Mouse (Mus musculus): ENCODE results near the gene Tpsb2.

The Tpsb2 gene

DNA sequence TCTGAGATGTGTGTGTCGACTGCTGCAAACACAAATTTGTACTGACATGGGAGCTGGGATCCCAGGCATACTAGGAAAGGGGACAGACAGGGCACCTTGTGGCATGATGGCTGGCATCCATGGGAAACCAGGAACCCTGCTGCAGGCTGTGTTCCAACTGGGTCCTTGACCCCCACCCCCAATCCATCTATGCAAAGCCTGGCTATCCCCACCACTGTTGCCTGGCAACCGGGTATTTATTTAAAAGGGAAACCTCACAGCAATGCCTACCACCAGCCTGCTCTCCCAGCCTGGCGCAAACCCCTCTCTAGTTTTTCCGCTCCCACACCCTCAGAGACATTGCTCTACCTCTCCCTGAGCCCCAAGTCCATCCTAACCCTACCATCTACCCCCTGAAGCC is 41.2 kb downstream of the Tpsb2 start:
- no peak for DNase-seq (ENCODE audit: low spot score)

DNA sequence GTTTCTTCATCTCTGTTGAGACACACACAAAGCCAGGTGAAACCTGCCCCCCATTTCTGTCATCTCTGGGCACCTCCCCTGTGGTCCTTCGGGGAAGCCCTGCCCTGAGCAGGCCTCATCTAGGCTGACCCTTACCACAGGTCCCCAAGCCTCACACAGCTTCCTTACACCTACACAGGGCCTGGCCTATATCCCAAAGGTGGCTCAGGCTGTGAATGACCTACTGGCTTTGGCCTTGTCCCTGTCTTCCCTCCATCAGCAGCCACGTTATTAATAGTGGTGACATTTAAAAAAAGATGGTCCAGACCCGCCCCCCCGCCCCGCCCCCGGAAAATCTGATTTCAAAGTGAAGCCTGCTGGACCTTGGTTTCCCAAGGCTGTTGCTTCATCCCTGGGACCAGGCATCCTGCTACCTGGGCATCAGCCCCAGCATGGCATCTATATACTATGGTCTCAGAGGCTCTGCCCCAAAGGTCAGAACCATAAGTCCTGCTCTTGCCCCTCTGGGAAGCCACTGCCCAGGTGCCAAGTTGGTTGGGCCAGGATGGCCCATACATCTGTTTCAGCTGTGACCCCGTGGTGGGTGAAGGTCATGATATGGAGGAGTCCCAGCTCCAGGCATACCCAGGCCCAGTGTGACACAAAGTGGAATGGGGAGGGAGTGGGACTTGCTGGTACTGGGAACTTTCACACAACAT is 42.3 kb downstream of the Tpsb2 start:
- DNase-seq (ENCODE audit: low spot score), result no peak

DNA sequence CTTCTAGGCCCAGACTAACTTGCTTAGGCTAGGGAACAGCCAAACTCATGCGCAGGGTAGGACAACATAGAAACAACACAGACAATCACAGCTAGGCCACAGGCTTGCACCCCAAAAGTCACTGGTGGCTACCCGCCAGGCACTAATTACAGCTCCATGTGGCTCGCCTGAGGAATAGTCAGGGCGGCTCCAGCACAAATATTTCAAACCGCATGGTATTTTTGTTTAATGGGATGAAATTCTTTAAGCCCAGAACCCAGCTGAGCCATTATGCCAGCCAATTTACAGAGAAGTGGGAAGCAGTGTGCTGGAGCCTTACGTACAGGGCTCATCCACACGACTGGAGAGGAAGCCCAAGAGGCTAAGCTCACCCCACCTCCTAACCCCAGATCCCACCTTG is 43.5 kb downstream of the Tpsb2 start:
- DNase-seq (ENCODE audit: low spot score), result no peak

DNA sequence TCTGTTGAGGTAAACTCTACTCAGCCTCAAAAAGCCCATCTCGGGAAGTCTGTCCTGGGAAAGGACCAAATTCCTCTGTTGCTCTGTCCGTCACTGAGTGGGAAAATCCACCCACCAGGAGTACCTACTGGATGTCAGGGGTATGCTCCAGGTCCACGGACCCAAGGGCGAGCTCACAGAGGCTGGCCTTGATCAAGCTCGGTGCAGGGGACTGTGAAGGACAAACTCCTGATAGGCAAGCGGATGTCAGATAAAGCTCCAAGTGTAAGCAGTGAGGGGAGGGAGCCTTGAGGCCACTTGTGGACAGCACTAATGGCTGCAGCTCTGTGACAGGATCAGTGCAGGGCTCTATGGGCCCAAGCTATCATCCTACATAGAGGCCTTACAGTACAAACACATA is 44.1 kb downstream of the Tpsb2 start:
- no peak for DNase-seq (ENCODE audit: low spot score)

DNA sequence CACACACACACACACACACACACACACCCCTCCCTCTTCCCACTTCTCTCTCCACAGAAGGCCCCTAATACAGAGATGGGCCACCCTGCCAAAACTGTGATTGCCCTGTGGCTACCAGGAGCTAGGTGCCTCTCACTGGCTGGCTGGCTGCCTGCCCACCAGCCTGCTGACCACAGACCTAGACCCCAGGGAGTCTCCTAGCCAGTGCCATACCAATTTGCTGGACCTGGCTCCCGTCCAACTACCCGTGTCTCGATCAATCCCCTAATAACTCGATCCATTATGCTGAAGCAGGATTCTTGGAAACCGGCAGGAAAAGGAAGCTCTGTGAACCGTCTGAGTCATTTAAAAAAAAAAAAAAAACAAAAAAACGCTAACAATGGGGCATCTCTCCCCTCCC is 44.7 kb downstream of the Tpsb2 start:
- DNase-seq (ENCODE audit: low spot score), result no peak

DNA sequence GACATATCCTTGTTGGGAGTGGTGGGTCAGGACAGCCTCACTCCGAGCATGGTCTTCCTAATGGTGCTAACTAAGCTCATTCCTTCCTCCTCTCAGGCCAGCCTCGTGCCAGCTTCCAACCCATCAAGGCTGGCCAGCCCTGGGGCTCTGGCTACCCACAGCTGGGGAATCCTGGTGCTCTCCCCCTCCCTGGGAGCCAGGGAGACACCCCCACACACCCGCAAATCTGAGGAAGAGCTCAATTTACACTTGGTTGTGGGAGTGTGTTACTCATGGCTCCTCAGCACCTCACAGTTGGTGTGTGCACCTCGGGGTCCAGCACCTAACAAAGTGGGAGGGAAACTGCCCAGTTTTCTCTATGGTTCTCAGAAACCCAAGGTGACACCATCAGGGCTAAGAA is 45.1 kb downstream of the Tpsb2 start:
- DNase-seq (ENCODE audit: low spot score), result no peak

DNA sequence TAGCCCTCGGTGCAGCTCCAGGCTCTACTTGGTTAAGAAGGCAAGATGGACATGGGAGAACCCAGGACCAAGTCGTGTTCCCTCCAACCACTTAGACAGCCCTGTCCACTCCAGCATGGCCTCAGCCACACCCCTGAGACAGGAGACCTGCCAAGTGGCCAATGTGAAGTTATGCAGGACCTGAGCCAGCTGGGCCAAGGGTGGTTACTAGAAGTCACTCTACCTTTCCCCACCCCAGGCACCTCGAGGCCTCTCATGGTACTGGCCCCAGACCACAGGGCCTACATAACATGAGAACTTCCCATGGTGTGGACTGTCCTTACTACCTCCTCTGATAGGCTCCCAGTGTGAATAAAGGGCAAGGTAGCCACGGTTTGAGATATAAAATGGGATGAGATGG is 48.1 kb downstream of the Tpsb2 start:
- no peak for DNase-seq (ENCODE audit: low spot score)

DNA sequence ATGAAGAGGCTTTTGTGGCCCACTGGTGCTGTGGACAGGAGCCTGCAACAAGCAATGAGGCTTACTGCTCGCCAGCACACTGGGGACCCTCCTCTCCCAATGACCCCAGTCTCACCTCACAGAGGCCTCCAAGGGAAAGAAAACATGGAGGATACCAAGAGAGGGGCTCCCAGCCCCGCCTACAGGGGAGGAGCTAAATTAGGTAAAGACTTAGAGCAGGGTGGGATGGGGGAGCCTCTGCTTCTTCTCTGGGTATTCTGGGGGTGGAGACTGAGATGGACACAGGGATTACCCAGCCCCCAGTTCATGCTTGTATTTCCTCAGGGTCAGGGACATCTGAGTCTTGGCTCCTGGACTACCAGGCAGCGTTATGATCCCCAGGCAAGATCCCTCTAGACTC is 48.8 kb downstream of the Tpsb2 start:
- DNase-seq (ENCODE audit: low spot score), result no peak

DNA sequence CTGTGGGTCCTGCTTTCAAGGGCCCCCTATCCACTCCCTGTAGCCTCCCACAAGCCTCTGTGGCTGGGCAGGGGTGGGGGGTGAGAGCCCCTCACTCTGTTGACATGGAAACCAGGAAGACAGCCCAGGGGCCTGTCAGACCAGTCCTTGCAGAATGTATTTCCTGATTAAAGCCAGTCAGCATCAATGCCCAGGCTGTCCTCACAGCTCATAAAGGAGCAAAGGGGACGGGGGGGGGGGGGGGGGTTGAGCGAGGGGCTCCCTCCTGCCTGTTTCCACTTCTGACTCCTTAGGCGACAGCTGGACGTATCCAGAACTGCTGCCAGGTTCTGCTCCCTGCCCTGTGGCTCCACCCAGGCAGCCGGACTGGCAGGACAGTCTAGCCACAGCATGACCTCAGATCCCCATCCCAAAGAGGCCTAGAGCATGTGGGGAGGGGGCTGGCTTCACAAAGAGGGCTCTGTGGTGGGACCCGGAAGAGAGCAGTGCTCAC is 49.4 kb downstream of the Tpsb2 start:
- DNase-seq (ENCODE audit: low spot score), result no peak

DNA sequence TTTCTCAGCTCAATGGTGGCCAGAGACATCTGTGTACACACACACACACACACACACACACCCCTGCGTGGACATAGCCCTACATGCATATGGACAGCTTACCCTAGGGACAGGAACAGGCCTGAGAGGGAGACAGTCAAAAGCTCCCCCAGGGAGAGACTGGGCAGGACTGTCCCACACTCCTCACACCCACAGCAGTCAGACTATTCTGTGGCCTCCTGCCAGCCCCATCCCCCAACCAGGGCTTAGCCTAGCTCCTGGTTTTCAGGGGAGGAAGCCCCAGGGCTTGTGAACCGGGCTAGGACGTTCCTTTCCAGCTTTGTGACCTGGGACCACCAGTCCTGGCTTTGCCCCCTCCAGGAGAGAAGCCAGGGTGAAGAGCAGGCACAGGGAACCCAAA is 50.1 kb downstream of the Tpsb2 start:
- DNase-seq (ENCODE audit: low spot score), result peak; percentile 25

DNA sequence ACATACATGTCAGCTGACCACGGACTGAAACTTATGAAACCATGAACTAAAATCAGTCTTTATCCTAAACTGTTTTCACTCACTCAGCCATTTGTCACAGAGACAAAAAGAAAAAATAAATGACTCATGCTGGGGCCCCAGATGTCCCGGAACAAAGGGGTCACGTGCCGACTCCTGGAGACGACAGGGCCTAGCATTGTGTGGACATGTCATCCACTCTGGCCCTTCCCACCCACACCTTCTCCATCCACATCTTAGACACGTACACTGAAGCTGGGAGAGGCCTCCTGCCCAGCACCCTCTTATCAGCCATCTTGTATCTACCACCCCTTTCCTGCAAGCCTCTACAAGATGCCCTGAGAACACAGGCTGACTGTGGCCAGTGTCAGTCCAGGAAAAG is 51.9 kb downstream of the Tpsb2 start:
- DNase-seq (ENCODE audit: low spot score), result peak; percentile 17
